Mouse (Mus musculus) fat pad, adult 2 months (tissue): ENCODE data around the gene Gar1.

Source experiments
- DNase-seq: peaks from one replicate; pipeline ENCODE4 v3.0.0-alpha.2; 2011; ENCODE audit warnings: low read depth, low spot score; ENCODE audit errors: extremely low read depth

Gar1 gene

GRCm38 (mm10) chr3:129831035-129831568 is at the start of gene Gar1:
Gene Gar1 (minus strand): TSS chr3:129831396.
- DNase-seq, result peak; percentile 52

- no peak for DNase-seq
Measured at GRCm38 (mm10) chr3:129879913-129880312, 48.7 kb upstream of the Gar1 start.

GRCm38 (mm10) chr3:129879131-129879757 is 48.0 kb upstream of the Gar1 start:
- DNase-seq, result no peak

- DNase-seq, result no peak
Measured at GRCm38 (mm10) chr3:129878405-129879021, 47.3 kb upstream of the Gar1 start, which contains the start of gene Pla2g12a. Gene Pla2g12a (plus strand): TSS chr3:129878606.

- peak; percentile 69 for DNase-seq
Measured at GRCm38 (mm10) chr3:129877327-129877726, 46.1 kb upstream of the Gar1 start.

- no peak for DNase-seq
Measured at GRCm38 (mm10) chr3:129863698-129864097, 32.5 kb upstream of the Gar1 start.

- DNase-seq, result no peak
Measured at GRCm38 (mm10) chr3:129862592-129862991, 31.4 kb upstream of the Gar1 start.

- no peak for DNase-seq
Measured at GRCm38 (mm10) chr3:129846846-129847245, 15.7 kb upstream of the Gar1 start.

GRCm38 (mm10) chr3:129845868-129846267 is 14.7 kb upstream of the Gar1 start:
- no peak for DNase-seq

GRCm38 (mm10) chr3:129838017-129838416 is 6.8 kb upstream of the Gar1 start:
- no peak for DNase-seq

- no peak for DNase-seq
Measured at GRCm38 (mm10) chr3:129836965-129837364, 5.8 kb upstream of the Gar1 start.

- no peak for DNase-seq
Measured at GRCm38 (mm10) chr3:129836051-129836697, 5.0 kb upstream of the Gar1 start.

- no peak for DNase-seq
Measured at GRCm38 (mm10) chr3:129835388-129835934, 4.3 kb upstream of the Gar1 start, which contains the start of gene Cfi. Gene Cfi (plus strand): TSS chr3:129835884.

GRCm38 (mm10) chr3:129830626-129831025 is 570 bp downstream of the Gar1 start:
- DNase-seq, result no peak

GRCm38 (mm10) chr3:129827691-129828090 is 3.5 kb downstream of the Gar1 start:
- no peak for DNase-seq

GRCm38 (mm10) chr3:129826691-129827090 is 4.5 kb downstream of the Gar1 start:
- DNase-seq, result no peak

GRCm38 (mm10) chr3:129824891-129825290 is 6.3 kb downstream of the Gar1 start:
- DNase-seq, result no peak

GRCm38 (mm10) chr3:129824146-129824545 is 7.0 kb downstream of the Gar1 start:
- DNase-seq, result peak; percentile 49

- no peak for DNase-seq
Measured at GRCm38 (mm10) chr3:129823293-129823692, 7.9 kb downstream of the Gar1 start.

GRCm38 (mm10) chr3:129822206-129822775 is 8.9 kb downstream of the Gar1 start, which contains the start of gene Rrh:
Gene Rrh (minus strand): TSS chr3:129822587.
- DNase-seq, result no peak

GRCm38 (mm10) chr3:129821736-129822135 is 9.5 kb downstream of the Gar1 start:
- DNase-seq, result no peak
